Mouse (Mus musculus): Measurements from ENCODE around the gene Sparc.

Gene Sparc

DNA sequence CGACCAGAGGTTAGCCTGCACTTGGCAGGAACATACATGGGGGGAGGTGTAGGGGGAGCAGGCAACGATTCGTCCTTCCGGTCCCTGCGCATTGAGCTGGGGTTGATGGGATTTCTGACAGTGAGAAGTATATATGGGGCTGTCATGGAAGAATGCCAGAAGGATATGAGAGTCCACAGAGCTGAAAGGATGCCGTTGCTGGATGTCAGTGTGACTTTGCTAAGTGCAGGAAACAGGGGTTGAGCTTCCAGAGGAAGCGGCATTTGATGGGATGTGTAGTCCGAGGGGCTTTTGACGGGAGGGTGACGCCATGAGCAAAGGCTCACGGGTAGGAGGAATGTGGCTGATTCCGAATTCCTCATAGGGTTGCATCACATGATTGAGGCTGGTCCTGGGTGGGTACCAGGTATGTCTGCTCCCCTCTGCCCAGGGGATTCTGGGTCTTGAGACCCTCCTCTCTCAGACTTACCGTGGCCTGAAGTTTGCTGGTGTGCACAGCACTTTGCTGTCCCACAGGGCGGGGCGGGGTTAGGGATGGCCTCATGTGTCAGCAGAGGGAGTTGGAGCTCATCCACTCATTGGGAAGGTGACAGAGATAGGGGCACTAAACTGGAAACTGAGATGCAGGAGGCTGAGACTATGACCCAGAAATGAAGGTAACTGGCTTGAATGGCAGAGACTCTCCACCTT lies 64.7 kb downstream of the Sparc start:
- DNase-seq, result no peak

DNA sequence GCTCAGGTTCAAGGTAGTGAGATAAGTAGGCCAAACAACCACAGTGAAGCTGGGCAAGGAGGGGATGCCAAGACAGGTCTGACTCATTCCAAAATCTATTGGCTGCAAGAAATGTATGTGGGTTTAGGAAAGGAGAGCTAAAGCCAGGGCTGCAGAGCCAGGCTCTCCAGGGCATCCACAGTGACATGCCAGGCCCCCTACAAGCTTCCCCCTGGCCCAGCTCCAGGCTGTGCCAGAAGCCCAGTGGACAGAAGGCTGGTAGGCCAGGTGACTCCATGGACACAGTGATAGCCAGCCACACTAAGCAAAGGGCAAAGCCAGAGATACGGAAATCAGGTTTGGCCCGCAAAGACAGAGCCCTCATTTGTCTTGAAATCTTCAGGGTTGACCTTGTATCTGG lies 66.1 kb downstream of the Sparc start:
- peak; percentile 94 for DNase-seq

Measured in cerebellum, adult 11 months (tissue).